Mouse (Mus musculus): ENCODE measurements around the gene A130010J15Rik. TPM values are rescaled to one million over a fixed set of nuclear protein-coding genes. Genes with fewer than 3 reads are reported as not detected.

The A130010J15Rik gene
- total RNA-seq, 1 experiment = 7.6 TPM

DNA sequence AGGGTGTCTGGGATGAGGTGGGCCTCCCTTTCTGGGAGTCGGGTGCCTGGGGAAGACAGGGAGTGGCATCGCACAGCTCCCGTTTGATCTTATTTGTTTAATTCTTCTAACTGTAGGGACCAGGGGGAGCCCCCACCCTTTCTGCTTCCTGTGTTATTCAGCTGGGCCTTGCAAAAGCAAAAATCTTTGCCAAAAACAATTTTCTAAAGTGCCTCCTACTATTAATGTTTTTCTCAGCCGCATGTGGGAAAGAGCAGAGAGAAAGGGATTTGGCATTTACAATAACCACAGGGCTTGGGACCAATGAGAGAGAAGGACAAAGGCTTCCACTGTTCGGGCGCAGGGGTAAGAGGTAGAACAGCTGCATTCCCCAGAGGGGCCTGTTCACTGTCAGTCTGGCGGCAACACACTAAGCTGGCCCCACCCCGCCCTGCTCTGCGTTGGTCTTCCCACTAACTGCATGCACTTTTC is 21.3 kb downstream of the A130010J15Rik start:
- in situ Hi-C loops (cut with MboI; ENCODE audit: low sequenced_read_pairs in 2 of 2, unreplicated experiment in 2 of 2) = no loop called here
- Histone ChIP-seq H3K4me1 (ENCODE audit: control insufficient read depth in 2 of 2, insufficient read depth in 2 of 2, low read length in 2 of 2, poor library complexity in 1 of 2) (no peaks in the 10 kb centered on the region), H3K36me3 (ENCODE audit: control insufficient read depth, insufficient read depth, low read length, poor library complexity, severe bottlenecking) (no peaks in the 10 kb centered on the region), H3K9ac (ENCODE audit: insufficient read depth, low read depth, low read length, poor library complexity, severe bottlenecking) (no peak overlapping the region), H3K4me3 (ENCODE audit: insufficient read depth in 1 of 2, low read depth in 1 of 2, low read length in 2 of 2, poor library complexity in 1 of 2, severe bottlenecking in 1 of 2) (no peak overlapping the region), H3K27ac (ENCODE audit: insufficient read depth, low read depth, low read length, poor library complexity, severe bottlenecking) (no peak overlapping the region), H3K9me3 (ENCODE audit: control insufficient read depth, insufficient read depth, low read depth, low read length) (no peaks in the 10 kb centered on the region)
- DNase-seq (ENCODE audit: low read depth, low spot score) = no peak
- TF ChIP-seq HCFC1 (IDR thresholded peaks at IDR 0.05; ENCODE audit: borderline replicate concordance, insufficient read depth, low read length) (no peak), MAFK (IDR thresholded peaks at IDR 0.05; ENCODE audit: insufficient read depth, low read depth, low read length) (no peak), ZC3H11A (IDR thresholded peaks at IDR 0.05; ENCODE audit: borderline replicate concordance, low read depth, low read length) (no peak), CHD2 (IDR thresholded peaks at IDR 0.05; ENCODE audit: low read depth, low read length) (no peak), ZNF384 (IDR thresholded peaks at IDR 0.05; ENCODE audit: low read depth, low read length) (no peak)

DNA sequence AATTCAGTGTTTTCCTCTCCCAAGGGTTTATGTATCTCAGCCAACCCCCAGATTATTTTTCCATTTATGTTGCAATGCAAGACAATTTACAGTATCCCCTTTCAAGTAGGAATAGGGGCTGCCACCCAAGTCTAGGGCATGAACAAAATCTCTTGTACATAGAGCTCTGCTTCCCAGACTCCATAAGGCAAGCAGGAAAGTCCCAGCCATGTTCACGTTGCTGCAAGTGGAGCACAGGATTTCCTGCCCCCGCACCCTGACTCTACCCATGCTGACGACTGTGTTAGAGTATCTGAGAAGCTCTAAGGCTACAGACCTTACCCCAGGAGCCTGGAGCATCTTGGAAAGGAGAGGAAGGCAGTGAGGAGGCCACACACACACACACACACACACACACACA is 21.9 kb downstream of the A130010J15Rik start:
- H3K27ac ChIP-seq (ENCODE audit: insufficient read depth, low read depth, low read length, poor library complexity, severe bottlenecking) = no peak overlapping the region

GRCm38 (mm10) chr1:193191675-193192283 is 23.9 kb downstream of the A130010J15Rik start:
- no peak for DNase-seq (ENCODE audit: low read depth, low spot score)
- no peaks in the 10 kb centered on the region for H3K9me3 ChIP-seq (ENCODE audit: control insufficient read depth, insufficient read depth, low read depth, low read length)
- TF ChIP-seq ZC3H11A (IDR thresholded peaks at IDR 0.05; ENCODE audit: borderline replicate concordance, low read depth, low read length) (no peak), MAFK (IDR thresholded peaks at IDR 0.05; ENCODE audit: insufficient read depth, low read depth, low read length) (no peak), CHD2 (IDR thresholded peaks at IDR 0.05; ENCODE audit: low read depth, low read length) (no peak), ZNF384 (IDR thresholded peaks at IDR 0.05; ENCODE audit: low read depth, low read length) (no peak), HCFC1 (IDR thresholded peaks at IDR 0.05; ENCODE audit: borderline replicate concordance, insufficient read depth, low read length) (no peak)
- H3K9ac ChIP-seq (ENCODE audit: insufficient read depth, low read depth, low read length, poor library complexity, severe bottlenecking) = no peak overlapping the region
- no peak overlapping the region for H3K4me3 ChIP-seq (ENCODE audit: insufficient read depth in 1 of 2, low read depth in 1 of 2, low read length in 2 of 2, poor library complexity in 1 of 2, severe bottlenecking in 1 of 2)
- no peak overlapping the region for H3K27ac ChIP-seq (ENCODE audit: insufficient read depth, low read depth, low read length, poor library complexity, severe bottlenecking)
- no peaks in the 10 kb centered on the region for H3K4me1 ChIP-seq (ENCODE audit: control insufficient read depth in 2 of 2, insufficient read depth in 2 of 2, low read length in 2 of 2, poor library complexity in 1 of 2)
- in situ Hi-C loops (cut with MboI; ENCODE audit: low sequenced_read_pairs in 2 of 2, unreplicated experiment in 2 of 2) = no loop called here
- no peaks in the 10 kb centered on the region for H3K36me3 ChIP-seq (ENCODE audit: control insufficient read depth, insufficient read depth, low read length, poor library complexity, severe bottlenecking)

More for the DNA sequence above, 21.9 kb downstream of the A130010J15Rik start:
- Histone ChIP-seq H3K9me3 (ENCODE audit: control insufficient read depth, insufficient read depth, low read depth, low read length) (no peaks in the 10 kb centered on the region), H3K4me1 (ENCODE audit: control insufficient read depth in 2 of 2, insufficient read depth in 2 of 2, low read length in 2 of 2, poor library complexity in 1 of 2) (no peaks in the 10 kb centered on the region), H3K9ac (ENCODE audit: insufficient read depth, low read depth, low read length, poor library complexity, severe bottlenecking) (no peak overlapping the region), H3K36me3 (ENCODE audit: control insufficient read depth, insufficient read depth, low read length, poor library complexity, severe bottlenecking) (no peaks in the 10 kb centered on the region), H3K4me3 (ENCODE audit: insufficient read depth in 1 of 2, low read depth in 1 of 2, low read length in 2 of 2, poor library complexity in 1 of 2, severe bottlenecking in 1 of 2) (no peak overlapping the region)
- in situ Hi-C loops (cut with MboI; ENCODE audit: low sequenced_read_pairs in 2 of 2, unreplicated experiment in 2 of 2) = no loop called here
- TF ChIP-seq ZC3H11A (IDR thresholded peaks at IDR 0.05; ENCODE audit: borderline replicate concordance, low read depth, low read length) (no peak), CHD2 (IDR thresholded peaks at IDR 0.05; ENCODE audit: low read depth, low read length) (no peak), MAFK (IDR thresholded peaks at IDR 0.05; ENCODE audit: insufficient read depth, low read depth, low read length) (no peak), ZNF384 (IDR thresholded peaks at IDR 0.05; ENCODE audit: low read depth, low read length) (no peak), HCFC1 (IDR thresholded peaks at IDR 0.05; ENCODE audit: borderline replicate concordance, insufficient read depth, low read length) (no peak)
- DNase-seq (ENCODE audit: low read depth, low spot score) = no peak

DNA sequence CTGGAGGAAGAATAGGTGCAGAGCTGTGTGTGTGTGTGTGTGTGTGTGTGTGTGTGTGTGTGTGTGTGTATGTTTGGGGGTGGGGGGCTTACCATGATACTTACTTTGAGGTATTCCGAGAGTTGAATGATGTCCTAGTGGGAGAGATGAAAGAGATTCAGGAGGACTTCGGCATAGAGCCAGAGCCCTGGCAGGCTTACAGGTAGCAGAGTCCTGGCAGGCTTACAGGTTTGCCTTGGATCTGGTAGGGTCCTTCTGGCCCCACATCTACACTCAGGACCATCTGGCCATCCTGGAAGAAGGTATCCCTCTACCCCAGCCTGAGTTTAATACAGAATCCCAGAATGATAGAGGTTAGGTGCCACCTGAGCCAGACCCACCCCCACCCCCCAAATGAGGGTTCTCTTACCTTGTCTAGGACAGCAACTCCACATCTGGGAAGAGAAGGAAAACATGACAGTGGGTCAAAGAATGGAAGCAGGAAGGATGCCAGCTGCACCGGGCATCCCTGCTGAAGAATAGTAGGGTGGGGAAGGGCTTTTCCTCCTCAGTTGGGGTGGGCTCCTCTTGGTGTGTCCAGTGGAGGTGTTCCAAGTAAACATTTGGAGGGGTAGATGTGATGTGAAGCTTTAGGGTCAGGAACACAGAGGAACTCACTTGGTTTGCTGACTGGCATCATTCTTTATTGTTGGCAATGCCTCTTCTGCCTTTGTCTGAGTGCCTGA is 26.7 kb downstream of the A130010J15Rik start:
- in situ Hi-C loops (cut with MboI; ENCODE audit: low sequenced_read_pairs in 2 of 2, unreplicated experiment in 2 of 2) = no loop called here

More for the DNA sequence above, 26.7 kb downstream of the A130010J15Rik start:
- Histone ChIP-seq H3K9ac (ENCODE audit: insufficient read depth, low read depth, low read length, poor library complexity, severe bottlenecking) (no peak overlapping the region), H3K27ac (ENCODE audit: insufficient read depth, low read depth, low read length, poor library complexity, severe bottlenecking) (no peak overlapping the region), H3K9me3 (ENCODE audit: control insufficient read depth, insufficient read depth, low read depth, low read length) (no peaks in the 10 kb centered on the region), H3K4me1 (ENCODE audit: control insufficient read depth in 2 of 2, insufficient read depth in 2 of 2, low read length in 2 of 2, poor library complexity in 1 of 2) (no peaks in the 10 kb centered on the region), H3K4me3 (ENCODE audit: insufficient read depth in 1 of 2, low read depth in 1 of 2, low read length in 2 of 2, poor library complexity in 1 of 2, severe bottlenecking in 1 of 2) (no peak overlapping the region), H3K36me3 (ENCODE audit: control insufficient read depth, insufficient read depth, low read length, poor library complexity, severe bottlenecking) (no peaks in the 10 kb centered on the region)
- DNase-seq (ENCODE audit: low read depth, low spot score) = no peak
- TF ChIP-seq ZNF384 (IDR thresholded peaks at IDR 0.05; ENCODE audit: low read depth, low read length) (no peak), ZC3H11A (IDR thresholded peaks at IDR 0.05; ENCODE audit: borderline replicate concordance, low read depth, low read length) (no peak), HCFC1 (IDR thresholded peaks at IDR 0.05; ENCODE audit: borderline replicate concordance, insufficient read depth, low read length) (no peak)
